Mouse (Mus musculus) liver, adult 2 months (tissue): ENCODE measurements at regions not wholly inside any gene's neighbourhood (a gene's known extent, or its start where the extent isn't known, plus 50 kb on each side); places are given as distances from the start of the nearest gene placed in this dataset.

Experiments
- CTCF ChIP-seq: fragments of 200-500 bp; IDR thresholded peaks from 2 replicates; pipeline ENCODE4 v1.5.1; 2011; ENCODE audit warnings: low read depth, low read length, control low read depth
- POLR2A ChIP-seq: fragments of 200-500 bp; IDR thresholded peaks from 2 replicates; pipeline ENCODE4 v1.6.1; 2011; ENCODE audit warnings: low read length, control low read depth; ENCODE audit not compliant: insufficient read depth; ENCODE audit errors: extremely low read depth

DNA sequence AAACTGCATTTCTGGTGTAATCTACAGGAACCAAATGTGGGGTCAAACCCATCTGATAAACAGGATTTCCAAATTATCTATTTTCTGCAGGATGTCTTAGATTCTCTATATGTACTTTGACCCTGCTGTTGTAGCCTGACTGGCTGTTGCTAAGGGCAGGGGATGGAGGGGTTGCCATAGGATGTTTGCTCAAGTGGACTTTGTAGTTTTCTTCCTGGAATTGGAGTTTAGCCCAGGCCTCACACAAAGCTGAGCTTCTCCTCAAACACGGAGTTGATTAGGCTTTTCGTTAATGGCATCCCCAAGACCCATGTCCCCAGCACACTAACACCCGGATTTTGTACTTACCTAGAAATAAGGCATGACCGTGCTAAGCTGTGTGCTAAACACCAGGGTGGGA lies 173.3 kb downstream of the Atp23 start:
- TF ChIP-seq CTCF = no peak
- no peak for TF ChIP-seq POLR2A
